Mouse (Mus musculus) erythroblast, embryonic 14.5 days (primary cell): Measurements from ENCODE around the gene Rinl.

Experiments used
- GATA1 ChIP-seq: IDR thresholded peaks from 2 replicates; pipeline ENCODE4 v1.6.1; 2012; ENCODE audit warnings: low read length, inconsistent platforms, mixed read lengths
- TAL1 ChIP-seq: IDR thresholded peaks from 3 replicates; pipeline ENCODE4 v1.6.1; 2012; ENCODE audit warnings: low read length, inconsistent platforms, mixed read lengths

GRCm38 (mm10) chr7:28795832-28796231 lies 7.1 kb downstream of the Rinl start:
- TF ChIP-seq TAL1 (no peak), GATA1 (no peak)
